Mouse (Mus musculus): ENCODE measurements around the gene Olfr180.

GRCm38 (mm10) chr16:58928655-58929054, 537 bp downstream of the Olfr180 start, which contains the start of gene Olfr181:
- TF ChIP-seq CTCF (IDR thresholded peaks at IDR 0.05; ENCODE audit: low read depth) = no peak
- TF ChIP-seq EP300 (IDR thresholded peaks at IDR 0.05; ENCODE audit: low read depth) = no peak
